Mouse (Mus musculus) neural tube, embryonic 15.5 days (tissue): ENCODE measurements at regions not wholly inside any gene's neighbourhood (a gene's known extent, or its start where the extent isn't known, plus 50 kb on each side); places are given as distances from the start of the nearest gene placed in this dataset.

Source experiments
- ATAC-seq: fragments of 200-750 bp; cut with Nextera tagmentation; 2 replicates; pipeline ENCODE4 v1.8.0; 2017; ENCODE audit warnings: mild to moderate bottlenecking, moderate TSS enrichment, moderate library complexity; ENCODE audit not compliant: low FRiP score
- H3K27ac ChIP-seq: fragments of 300-500 bp; sonication (generic); replicated peaks from 2 replicates; pipeline ENCODE4 v1.5.1; 2015; ENCODE audit warnings: mild to moderate bottlenecking, inconsistent platforms
- H3K27me3 ChIP-seq: fragments of 300-500 bp; sonication (generic); replicated peaks from 2 replicates; pipeline ENCODE4 v1.6.1; 2015; ENCODE audit warnings: inconsistent platforms
- H3K36me3 ChIP-seq: fragments of 300-500 bp; sonication (generic); 2 replicates; pipeline ENCODE4 v1.6.1; 2015; ENCODE audit warnings: inconsistent platforms
- H3K4me1 ChIP-seq: fragments of 300-500 bp; sonication (generic); 2 replicates; pipeline ENCODE4 v1.6.1; 2015; ENCODE audit warnings: inconsistent platforms
- H3K4me2 ChIP-seq: fragments of 300-500 bp; sonication (generic); 2 replicates; pipeline ENCODE4 v1.6.1; 2015; ENCODE audit warnings: inconsistent platforms, mild to moderate bottlenecking, moderate library complexity
- H3K4me3 ChIP-seq: fragments of 300-500 bp; sonication (generic); replicated peaks from 2 replicates; pipeline ENCODE4 v1.5.1; 2015; ENCODE audit warnings: mild to moderate bottlenecking, inconsistent platforms
- H3K9ac ChIP-seq: fragments of 300-500 bp; sonication (generic); replicated peaks from 2 replicates; pipeline ENCODE4 v1.6.1; 2015; ENCODE audit warnings: mild to moderate bottlenecking, inconsistent platforms
- H3K9me3 ChIP-seq: fragments of 300-500 bp; sonication (generic); replicated peaks from 2 replicates; pipeline ENCODE4 v1.6.1; 2016; ENCODE audit warnings: inconsistent platforms
- WGBS: fragments of 180-500 bp; shearing (Covaris S2); methylation state at CpG from one replicate; pipeline ENCODE4 v1.1.7; 2015; ENCODE audit warnings: mixed read lengths; 5-methylcytosine and 5-hydroxymethylcytosine counted together

DNA sequence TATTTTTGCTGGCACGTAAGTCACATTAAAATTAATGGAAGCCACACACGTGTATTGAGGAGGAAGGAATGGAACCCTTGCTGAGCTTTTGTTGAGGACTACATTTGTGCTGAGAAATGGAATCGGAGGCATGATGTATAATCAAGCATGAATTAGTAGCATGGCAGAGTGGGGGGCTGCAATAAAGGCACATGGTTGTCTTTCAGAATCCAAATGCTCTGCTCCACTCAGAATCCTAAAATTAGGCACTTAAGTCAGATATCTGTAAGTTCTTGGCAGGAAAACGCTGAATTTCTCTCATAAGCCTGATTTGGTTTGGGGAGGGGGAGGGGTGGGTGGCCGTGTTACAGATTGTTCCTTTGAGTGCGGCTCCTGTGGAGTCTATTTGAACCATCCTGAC lies 164.7 kb upstream of the Spats2l start:
- WGBS: 19% methylated on average over 6 of the region's 6 CpGs
- Histone ChIP-seq H3K36me3 (no peaks in the 10 kb centered on the region), H3K4me1 (peaks cover 10% of the 10 kb centered on the region), H3K27ac (no peak overlapping the region), H3K4me2 (no peak overlapping the region), H3K9me3 (no peaks in the 10 kb centered on the region), H3K27me3 (no peaks in the 10 kb centered on the region), H3K9ac (no peak overlapping the region), H3K4me3 (no peak overlapping the region)
- ATAC-seq: no peak

DNA sequence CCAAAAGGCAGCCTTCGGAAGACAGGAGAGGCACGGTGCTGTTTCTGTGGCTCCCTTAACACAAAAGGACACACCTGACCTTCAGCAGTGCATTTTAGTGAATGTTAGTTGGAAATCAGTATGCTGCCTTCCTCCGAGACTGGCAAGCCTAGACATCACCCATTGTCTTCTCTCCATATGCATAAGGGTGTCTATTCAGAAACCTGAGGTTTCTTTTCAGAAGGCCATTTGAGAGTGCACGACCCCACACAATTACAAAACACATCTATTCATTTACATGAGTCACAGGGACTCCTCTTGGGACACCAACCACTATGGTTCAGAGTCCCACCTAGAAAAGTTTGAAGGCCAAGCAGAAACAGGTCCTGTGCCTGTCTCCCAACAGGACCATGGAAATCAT lies 161.8 kb upstream of the Spats2l start:
- no peaks in the 10 kb centered on the region for H3K27me3 ChIP-seq
- no peaks in the 10 kb centered on the region for H3K9me3 ChIP-seq
- peaks cover 10% of the 10 kb centered on the region for H3K4me1 ChIP-seq
- WGBS: 64% methylated on average over 4 of the region's 4 CpGs
- no peaks in the 10 kb centered on the region for H3K36me3 ChIP-seq
- no peak overlapping the region for H3K27ac ChIP-seq
- no peak overlapping the region for H3K9ac ChIP-seq
- no peak overlapping the region for H3K4me3 ChIP-seq
- ATAC-seq: no peak
- no peak overlapping the region for H3K4me2 ChIP-seq

DNA sequence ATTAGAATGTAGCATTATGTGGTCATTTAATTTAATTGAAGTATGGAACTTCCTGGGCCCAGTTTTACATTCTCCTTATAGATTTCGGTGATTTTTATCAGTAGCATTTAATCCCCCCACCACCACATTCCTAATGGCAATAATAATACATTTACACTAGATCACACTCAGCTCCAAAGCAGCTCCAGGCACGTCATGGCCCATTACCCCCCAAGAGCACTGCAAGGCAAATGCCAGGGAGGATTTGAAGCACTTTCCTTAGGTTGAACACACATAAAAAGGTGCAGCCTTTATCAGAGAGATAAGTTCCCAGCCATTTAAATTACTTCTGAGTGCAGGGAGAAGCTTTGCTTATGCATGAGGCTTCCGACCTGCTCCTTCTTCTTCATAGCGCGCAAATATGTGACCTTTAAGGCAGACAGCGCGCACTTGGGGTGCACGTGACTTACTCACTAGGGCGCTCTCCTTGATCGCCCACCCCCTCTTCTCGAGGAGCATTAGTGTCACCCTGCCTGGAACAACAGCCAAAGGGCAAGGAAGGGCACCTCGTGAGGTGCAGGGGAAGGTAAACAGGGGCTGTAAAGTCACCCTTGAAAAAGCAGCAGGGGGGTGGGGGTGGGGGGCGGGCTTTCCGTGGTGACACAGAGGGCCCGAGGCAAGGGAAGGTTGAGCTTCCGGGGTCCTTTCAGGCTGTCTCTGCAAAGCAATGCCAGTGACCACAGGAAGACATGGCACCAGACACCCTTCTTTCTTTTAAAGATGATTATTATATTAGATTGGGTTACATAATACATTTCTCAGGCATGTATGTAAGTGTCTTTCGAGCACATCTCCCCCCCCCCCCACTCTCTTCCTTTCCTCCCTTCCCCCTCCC lies 160.8 kb upstream of the Spats2l start:
- H3K4me2 ChIP-seq: peak overlapping the region; percentile 51
- WGBS: 21% methylated on average over 16 of the region's 17 CpGs
- no peaks in the 10 kb centered on the region for H3K9me3 ChIP-seq
- H3K4me3 ChIP-seq: no peak overlapping the region
- no peak overlapping the region for H3K9ac ChIP-seq
- peaks cover 10% of the 10 kb centered on the region for H3K4me1 ChIP-seq
- ATAC-seq: peak; percentile 48
- H3K36me3 ChIP-seq: no peaks in the 10 kb centered on the region
- no peaks in the 10 kb centered on the region for H3K27me3 ChIP-seq
- H3K27ac ChIP-seq: peak overlapping the region; percentile 66

DNA sequence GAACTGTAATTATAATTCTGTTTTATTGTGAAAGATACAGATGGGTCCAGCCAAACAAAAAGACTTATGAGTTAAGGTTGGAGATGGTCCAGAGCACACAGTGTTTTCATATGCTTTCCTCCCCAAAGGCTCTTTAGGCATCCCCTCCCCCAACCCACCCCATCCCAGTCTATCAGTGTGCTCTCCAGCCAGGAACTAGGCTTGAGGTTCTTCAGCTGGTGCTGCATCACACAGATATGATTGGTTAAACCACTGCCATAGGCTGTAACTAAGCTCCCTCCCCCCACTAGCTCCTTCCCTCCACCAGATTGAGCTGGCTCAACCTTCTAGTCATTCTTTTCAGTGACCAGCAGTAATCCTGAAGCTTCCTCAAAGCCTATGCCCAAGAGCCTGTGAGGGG lies 158.8 kb upstream of the Spats2l start:
- H3K27ac ChIP-seq: no peak overlapping the region
- H3K9ac ChIP-seq: no peak overlapping the region
- no peak overlapping the region for H3K4me2 ChIP-seq
- peaks cover 7% of the 10 kb centered on the region for H3K4me1 ChIP-seq
- no peak for ATAC-seq
- H3K4me3 ChIP-seq: no peak overlapping the region
- H3K9me3 ChIP-seq: no peaks in the 10 kb centered on the region
- no peaks in the 10 kb centered on the region for H3K27me3 ChIP-seq
- no peaks in the 10 kb centered on the region for H3K36me3 ChIP-seq

DNA sequence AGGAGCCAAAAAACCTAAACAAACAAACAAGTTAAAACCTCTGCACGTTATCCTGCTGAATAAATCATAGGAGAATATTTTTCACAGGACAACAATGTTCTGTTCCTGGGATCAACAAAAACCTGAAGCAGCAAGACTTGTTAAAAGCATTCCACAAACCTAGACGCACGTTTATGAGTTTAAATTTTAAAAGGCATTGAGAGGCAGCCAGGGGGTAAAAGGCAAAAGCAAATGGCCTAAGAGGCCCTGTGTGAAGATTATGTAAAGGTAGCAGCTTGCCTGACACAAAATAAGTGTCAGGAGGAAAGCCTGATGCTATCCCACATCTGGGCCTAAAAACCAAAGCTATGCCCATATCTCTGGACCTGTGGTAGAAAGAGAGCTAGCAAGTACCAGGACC lies 156.6 kb upstream of the Spats2l start:
- Histone ChIP-seq H3K9me3 (no peaks in the 10 kb centered on the region), H3K4me1 (peaks cover 7% of the 10 kb centered on the region), H3K4me3 (no peak overlapping the region), H3K27me3 (no peaks in the 10 kb centered on the region), H3K27ac (no peak overlapping the region), H3K36me3 (no peaks in the 10 kb centered on the region), H3K9ac (no peak overlapping the region), H3K4me2 (no peak overlapping the region)
- ATAC-seq: no peak
- WGBS: 88% methylated on average over 3 of the region's 3 CpGs

DNA sequence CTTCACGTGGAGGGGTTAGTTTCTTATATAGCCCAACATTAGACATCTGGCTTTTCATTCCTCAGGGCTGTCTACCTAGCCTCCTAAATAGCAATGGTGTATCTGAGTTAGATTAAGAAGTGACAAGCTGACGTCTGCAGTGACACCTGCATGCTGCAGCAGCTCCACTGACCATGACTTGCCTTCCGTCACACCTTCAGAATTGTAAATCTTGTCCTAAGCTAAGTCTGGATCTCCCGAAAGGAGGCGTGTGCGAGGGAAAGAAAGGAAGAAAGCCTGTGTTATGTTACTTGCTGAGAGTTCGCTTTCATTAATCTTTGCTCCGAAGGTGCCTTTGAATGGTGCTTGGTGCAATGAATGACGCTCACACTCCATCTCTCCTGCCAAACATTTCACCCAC lies 151.4 kb upstream of the Spats2l start:
- no peaks in the 10 kb centered on the region for H3K4me1 ChIP-seq
- ATAC-seq: no peak
- no peaks in the 10 kb centered on the region for H3K27me3 ChIP-seq
- no peaks in the 10 kb centered on the region for H3K36me3 ChIP-seq
- WGBS: 71% methylated on average over 9 of the region's 9 CpGs
- no peak overlapping the region for H3K27ac ChIP-seq
- no peak overlapping the region for H3K4me3 ChIP-seq
- H3K9me3 ChIP-seq: no peaks in the 10 kb centered on the region
- H3K9ac ChIP-seq: no peak overlapping the region
- no peak overlapping the region for H3K4me2 ChIP-seq

DNA sequence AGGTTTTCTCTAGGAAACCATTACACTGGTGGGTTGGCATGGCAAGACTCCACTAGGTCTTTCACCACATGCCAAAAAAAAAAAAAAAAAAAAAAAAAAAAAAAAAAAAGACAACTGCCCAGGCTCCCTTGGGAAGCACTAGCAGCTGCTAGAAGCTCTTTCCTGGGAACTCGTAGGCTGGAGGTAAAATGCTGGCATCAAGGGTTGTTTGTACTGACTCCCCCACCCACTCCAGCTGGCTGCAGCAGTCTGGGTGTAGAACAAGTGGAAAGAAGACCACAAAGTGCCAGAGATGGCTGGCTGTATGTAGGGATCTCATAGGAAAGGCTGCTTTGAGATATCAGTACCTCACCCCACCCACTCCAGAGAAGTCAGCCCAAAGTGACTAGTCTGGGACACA lies 140.0 kb upstream of the Spats2l start:
- no peak overlapping the region for H3K4me3 ChIP-seq
- H3K4me1 ChIP-seq: no peaks in the 10 kb centered on the region
- no peak overlapping the region for H3K9ac ChIP-seq
- 60% methylated on average over 1 of the region's 1 CpGs for WGBS
- H3K27me3 ChIP-seq: no peaks in the 10 kb centered on the region
- no peaks in the 10 kb centered on the region for H3K9me3 ChIP-seq
- no peak overlapping the region for H3K4me2 ChIP-seq
- ATAC-seq: no peak
- no peaks in the 10 kb centered on the region for H3K36me3 ChIP-seq
- no peak overlapping the region for H3K27ac ChIP-seq

DNA sequence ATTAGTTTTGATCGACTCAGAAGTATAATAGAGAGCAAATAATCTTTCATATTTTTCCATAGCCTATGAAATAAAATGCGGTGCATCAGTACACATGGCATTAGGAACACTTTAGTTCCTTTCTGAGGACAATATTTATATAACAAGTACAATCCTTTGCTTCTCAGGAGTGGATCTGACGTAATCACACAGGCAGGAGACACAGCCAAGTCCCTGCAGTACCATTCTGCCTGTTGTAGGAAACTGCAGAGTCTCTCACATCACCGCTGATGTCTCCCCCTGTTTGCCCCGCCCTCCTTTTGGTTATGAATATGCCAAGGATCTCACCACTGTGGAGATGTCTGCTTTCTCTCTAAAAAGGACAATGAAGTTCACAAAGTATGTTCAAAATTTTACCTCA lies 131.8 kb upstream of the Spats2l start:
- H3K27ac ChIP-seq: no peak overlapping the region
- no peak overlapping the region for H3K4me3 ChIP-seq
- ATAC-seq: no peak
- H3K4me2 ChIP-seq: no peak overlapping the region
- H3K9ac ChIP-seq: no peak overlapping the region
- WGBS: 72% methylated on average over 5 of the region's 5 CpGs
- H3K27me3 ChIP-seq: no peaks in the 10 kb centered on the region
- H3K4me1 ChIP-seq: no peaks in the 10 kb centered on the region
- H3K9me3 ChIP-seq: no peaks in the 10 kb centered on the region
- H3K36me3 ChIP-seq: no peaks in the 10 kb centered on the region

DNA sequence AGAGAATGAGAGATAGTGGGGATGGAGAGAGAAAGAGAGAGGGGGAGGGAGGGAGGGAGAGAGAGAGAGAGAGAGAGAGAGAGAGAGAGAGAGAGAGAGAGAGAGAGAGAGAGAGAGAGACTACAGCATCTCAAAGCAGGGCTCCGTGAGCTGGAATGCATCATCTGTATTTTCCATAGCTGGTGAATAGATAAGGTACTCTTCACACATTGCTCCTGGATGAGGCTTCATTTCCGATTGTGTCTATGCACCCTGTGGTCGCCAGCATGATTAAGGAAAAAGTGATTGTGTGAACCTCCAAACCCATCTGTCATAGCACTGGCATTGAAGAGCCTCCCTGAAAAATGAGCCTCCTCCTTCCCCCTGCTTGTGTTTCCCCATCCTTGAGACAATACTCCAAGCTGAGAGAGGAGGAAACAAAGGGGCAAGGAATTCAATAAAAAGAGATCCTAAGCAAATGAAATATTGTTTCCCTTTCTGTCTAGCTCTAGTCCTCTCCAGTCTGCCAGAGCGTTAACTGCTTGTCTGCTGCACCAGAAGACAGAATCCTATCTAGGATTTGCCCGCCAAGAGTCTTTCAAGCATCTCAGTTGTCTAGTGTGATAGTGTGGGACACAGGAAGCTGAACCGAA lies 130.4 kb upstream of the Spats2l start:
- Histone ChIP-seq H3K4me1 (no peaks in the 10 kb centered on the region), H3K27ac (0 out of 2 replicates have a peak overlapping the region, but pooled peaks have one; percentile 41), H3K9ac (no peak overlapping the region), H3K27me3 (no peaks in the 10 kb centered on the region), H3K4me2 (no peak overlapping the region), H3K9me3 (no peaks in the 10 kb centered on the region), H3K36me3 (no peaks in the 10 kb centered on the region), H3K4me3 (no peak overlapping the region)
- 42% methylated on average over 6 of the region's 6 CpGs for WGBS
- ATAC-seq: peak; percentile 69

DNA sequence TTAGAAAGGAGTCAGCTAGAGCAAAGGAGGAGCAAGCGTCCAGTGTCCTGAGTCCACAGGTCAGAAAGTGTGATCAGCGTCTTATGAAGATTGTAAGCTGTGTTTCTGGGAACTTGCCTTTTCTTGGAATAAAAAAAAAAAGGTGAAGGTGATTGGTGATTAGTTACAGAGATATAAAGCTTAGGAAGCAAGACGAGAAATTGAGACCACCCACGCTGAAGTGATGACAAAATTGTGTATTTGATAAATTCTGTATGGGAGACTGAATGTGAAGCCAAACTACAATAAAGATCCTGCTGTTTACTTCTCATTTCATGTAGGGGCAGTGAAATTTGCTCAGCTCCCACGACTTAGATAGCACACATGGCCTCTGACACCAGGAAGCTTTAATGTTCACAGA lies 109.0 kb upstream of the Spats2l start:
- Histone ChIP-seq H3K36me3 (no peaks in the 10 kb centered on the region), H3K27ac (no peak overlapping the region), H3K9ac (no peak overlapping the region), H3K9me3 (no peaks in the 10 kb centered on the region), H3K4me2 (no peak overlapping the region), H3K4me3 (no peak overlapping the region), H3K4me1 (no peaks in the 10 kb centered on the region), H3K27me3 (no peaks in the 10 kb centered on the region)
- no peak for ATAC-seq
- 74% methylated on average over 5 of the region's 5 CpGs for WGBS

DNA sequence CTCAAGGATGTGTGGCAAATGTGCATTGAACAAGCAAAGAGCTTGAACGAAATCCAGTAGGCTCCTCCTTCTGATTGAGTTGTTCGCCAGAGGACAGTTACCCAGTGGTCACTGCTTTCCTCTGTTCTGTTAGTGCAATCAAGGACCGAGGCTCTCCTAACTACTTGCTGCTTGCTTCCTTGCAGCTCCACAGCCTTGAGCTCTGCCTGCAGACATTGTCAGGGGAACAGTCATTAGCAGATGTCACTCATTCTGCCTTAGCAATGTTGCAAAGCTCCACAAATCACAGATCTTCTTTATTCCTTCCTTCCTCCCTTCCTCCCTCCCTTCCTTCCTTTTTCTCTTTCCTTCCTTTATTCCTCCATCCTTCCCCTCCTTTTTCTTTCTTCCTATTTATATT lies 108.2 kb upstream of the Spats2l start:
- ATAC-seq: no peak
- 71% methylated on average over 3 of the region's 3 CpGs for WGBS

DNA sequence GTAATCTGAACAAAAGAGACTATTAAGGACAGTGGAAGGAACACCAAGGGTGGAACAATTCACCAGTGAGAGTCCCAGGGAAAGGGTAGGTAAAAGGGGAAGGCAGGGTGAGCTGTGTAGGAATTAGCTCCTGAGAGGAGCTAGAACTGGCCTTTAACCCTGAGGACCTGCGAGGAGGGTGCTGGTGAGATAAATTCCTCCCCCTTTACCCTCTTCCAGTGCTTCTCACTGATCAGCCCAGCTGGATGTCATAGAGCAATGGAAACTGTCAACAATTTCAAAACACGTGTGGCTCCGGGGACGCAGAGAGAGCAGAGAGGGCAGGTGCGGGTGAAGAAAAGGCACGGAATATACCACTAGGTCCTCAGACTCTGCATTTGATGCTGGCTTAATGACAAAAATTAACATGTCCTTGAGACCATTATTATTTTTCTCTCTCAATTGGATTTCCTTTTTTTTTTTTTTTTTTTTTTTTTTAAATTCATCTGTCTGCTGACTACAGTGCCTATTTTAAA lies 107.7 kb upstream of the Spats2l start:
- Histone ChIP-seq H3K27me3 (no peaks in the 10 kb centered on the region), H3K36me3 (no peaks in the 10 kb centered on the region), H3K9me3 (no peaks in the 10 kb centered on the region), H3K9ac (no peak overlapping the region), H3K4me2 (no peak overlapping the region), H3K4me3 (no peak overlapping the region), H3K4me1 (no peaks in the 10 kb centered on the region), H3K27ac (no peak overlapping the region)
- ATAC-seq: no peak
- WGBS: 79% methylated on average over 6 of the region's 6 CpGs

More for the DNA sequence above, 108.2 kb upstream of the Spats2l start:
- Histone ChIP-seq H3K36me3 (no peaks in the 10 kb centered on the region), H3K27me3 (no peaks in the 10 kb centered on the region), H3K4me1 (no peaks in the 10 kb centered on the region), H3K9ac (no peak overlapping the region), H3K27ac (no peak overlapping the region), H3K4me3 (no peak overlapping the region), H3K9me3 (no peaks in the 10 kb centered on the region), H3K4me2 (no peak overlapping the region)
